Mouse (Mus musculus) layer of hippocampus, adult 9-11 months (tissue): ENCODE results near the gene Zfp398.
"Not testable (repeated sequence)": the region's sequence is repeated elsewhere in the genome, so short reads cannot be mapped to it uniquely, and the experiment has no call there.

Source experiments
- DNase-seq: peaks from one replicate; pipeline ENCODE4 v3.0.0; 2022

The Zfp398 gene

DNA sequence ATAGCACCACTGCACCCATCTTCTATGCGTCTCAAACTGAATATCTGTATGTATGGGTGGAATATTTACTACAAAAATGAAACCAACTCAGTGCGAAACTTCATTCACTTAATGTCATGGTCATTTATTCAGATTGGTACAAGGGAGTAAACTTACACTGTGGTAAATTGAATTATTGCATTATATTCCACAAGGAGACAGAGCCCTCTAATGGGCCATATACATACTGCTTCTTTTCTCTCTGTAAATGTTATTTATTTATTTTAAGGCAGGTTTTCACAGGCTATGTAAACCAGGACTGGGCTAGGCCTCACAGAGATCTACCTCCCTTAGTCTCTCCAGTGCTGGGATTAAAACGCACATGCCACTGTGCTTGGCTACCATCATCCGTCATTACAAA, 8.0 kb upstream of the Zfp398 start:
- no peak for DNase-seq

DNA sequence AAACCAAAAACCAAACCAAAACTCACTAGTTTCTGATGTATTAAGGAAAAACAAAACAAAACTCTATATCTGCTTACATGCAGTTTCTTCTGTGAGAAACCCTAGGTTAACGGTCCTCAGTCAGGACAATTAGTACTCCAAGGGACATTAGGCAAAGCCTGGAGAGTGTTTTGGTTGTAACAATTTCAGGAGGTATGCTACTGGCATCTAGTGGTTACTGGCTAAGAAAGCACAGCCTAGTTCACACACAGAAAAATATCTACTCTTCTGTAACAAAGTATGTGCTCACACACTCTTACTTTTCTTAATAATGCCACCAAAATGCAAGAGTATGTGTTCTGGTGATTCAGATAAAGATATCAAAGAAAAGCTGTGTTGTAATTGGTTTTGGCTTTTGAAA, 6.5 kb upstream of the Zfp398 start:
- DNase-seq = no peak

DNA sequence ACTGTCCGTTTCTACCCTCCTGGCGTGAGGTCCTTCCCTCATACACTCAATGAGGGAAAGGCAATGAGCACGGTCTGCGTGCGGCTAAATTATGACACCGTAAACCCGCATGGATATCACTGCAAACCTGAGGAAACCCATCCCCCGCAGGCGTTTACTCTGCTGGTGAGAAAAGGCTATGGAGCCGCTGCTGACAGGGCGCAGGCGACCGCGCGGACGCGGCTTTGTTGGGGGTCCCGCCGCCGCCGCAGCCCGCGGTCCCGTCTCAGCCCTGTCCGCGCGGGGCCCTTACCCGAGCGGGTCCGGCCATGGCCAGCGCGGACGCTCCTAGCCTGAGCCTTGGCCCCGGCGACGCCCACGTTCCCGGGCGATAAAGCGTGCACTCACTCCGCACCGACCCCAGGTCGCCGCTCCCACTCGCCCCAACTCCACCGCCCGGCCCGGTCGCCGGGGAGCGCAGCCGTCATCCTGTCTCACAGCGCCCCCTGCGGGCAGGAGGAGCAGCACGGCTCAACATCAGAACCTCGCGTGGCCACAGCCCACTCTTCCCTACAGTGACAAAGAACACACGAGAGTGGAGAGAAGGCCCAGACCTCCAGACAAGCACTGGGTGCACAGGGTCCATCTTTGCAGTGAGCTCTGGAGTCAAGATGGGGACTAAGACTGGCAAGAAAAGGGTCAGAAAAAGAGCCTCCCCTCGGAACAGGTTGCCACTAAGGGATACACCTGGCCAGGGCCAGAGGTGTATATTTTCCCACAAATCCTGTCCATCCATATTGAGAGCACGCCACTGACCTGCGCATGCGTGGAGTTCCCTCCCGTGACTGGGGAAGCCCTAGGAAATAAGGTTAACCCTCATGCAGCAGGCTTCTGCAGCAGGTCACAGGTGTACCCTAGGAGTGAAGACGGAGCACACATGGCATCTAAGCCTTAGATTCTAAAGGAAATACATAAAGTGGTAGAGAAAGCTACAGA, 5.1 kb upstream of the Zfp398 start, which contains the start of gene Zfp786:
Zfp786 (minus strand) TSS at position 764 of the 975 bp plus-strand sequence.
- DNase-seq = peak; percentile 89

DNA sequence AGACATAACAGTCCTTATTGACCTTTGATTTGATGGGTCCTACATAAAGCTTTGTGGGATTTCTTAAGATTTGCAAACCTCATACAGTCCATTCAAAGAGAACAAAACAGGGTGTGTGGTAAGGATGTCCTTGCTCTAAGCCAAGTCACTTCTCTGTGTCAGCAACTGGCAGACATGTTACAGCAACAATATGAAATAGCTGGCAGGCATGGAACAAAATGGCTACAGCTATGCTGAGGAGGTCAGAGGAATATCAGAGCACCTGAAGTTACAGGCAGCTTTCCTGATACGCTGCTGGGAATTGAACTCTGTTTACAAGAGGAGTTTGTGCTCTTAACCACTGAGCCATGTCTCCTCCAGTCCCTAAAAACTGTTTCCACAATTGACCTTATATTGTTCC, 3.2 kb upstream of the Zfp398 start:
- no peak for DNase-seq

DNA sequence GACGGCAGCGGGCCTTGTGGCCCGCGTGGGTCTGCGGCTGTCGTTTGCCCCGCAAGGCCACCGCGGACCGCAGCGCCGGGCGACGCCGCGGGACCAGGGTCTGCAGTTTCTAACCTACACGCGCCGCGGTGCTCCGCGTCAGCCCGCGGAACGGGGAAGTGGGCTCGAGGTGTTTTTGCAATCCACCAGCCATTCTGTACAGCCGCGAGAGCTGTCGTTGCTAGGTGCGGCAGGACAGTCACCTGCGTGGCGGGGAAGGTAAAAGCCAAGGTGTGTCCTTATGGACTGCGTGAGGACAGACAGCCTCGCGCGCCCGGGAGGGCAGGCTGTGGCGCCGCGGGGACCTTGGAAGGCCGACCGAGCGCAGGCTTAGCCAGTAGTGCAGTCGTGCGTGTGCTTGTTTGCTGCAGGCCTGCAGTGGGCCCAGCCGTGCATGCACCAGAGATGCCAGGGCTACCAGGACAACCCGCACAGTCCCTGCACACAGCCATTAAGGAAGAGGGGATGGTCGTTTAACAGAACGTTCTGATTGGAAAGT, 592 bp downstream of the Zfp398 start:
- peak; percentile 28 for DNase-seq

DNA sequence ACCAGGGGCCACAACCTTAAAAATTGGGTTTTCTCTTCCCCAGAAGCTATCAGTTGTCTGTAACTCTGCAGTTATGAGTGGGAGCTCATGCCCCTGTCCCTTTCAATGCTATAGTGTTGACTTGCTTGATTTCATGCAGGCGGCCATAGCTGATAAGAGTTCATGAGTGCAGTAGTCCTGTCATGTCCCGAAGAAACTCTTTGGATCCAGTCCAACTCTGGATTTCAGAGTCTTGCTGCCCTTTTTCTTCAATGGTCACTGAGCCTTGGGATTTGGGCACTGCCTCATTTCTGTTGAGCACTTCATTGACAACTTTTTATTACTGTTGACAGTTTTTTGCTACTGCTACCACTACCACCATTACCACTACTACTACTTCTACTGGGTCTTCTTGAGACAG, 2.2 kb downstream of the Zfp398 start:
- no peak for DNase-seq

DNA sequence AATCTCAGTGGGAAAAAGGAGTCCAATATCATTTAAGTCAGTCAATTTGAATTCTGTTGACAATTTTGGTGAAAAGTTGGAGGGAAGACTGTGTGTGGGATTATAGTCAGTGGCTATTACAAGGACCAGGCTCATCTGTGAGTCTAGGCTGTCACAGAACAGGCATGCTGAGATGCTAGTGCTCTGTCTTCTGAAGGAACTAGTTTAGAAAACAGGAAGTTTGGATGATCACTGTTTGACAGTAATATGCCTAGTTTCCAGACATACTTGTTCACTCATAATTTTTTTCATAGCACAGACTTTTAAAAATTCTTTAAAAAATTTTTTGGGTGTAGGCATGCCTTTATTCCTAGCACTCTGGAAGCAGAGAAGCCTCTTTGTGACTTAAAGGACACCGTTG, 5.6 kb downstream of the Zfp398 start:
- DNase-seq = no peak

DNA sequence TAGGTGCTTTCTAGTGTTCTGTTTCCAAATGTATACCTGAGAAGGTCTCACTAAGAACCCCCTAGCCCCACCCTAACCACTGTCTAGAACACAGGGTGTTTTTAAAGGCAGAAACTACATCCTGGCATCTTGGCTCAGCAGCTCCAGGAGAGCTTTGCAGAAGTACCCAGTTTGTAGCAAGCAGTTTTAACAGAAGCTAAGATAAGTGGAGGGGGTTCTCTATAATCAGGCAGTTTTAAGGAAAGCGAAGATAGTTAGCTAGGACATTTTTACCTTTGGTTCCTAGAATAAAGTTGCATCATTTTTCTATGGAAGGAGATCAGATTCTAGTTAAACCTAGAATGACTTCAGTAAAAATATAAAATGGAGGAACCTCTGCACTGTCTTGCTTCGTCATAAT, 6.4 kb downstream of the Zfp398 start:
- DNase-seq = no peak

DNA sequence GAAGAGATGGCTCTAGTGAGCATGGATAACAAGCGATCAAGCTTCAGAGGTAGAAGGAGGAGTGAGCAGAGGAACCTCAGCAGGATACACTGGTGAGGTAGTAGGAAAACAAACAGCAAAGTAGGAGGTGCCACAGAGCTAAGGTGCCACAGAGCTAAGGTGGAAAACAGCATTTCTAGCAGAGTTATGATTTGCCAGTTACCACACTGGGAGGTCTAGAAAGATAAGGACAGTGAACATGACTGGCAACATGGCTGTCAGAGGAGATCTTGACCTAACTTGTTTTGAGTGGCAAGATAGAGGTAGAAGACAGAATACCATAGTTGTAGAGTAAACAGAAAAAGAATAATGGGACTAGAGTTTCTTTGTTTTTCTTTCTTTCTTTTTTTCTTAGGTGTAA, 6.9 kb downstream of the Zfp398 start:
- DNase-seq = no peak

DNA sequence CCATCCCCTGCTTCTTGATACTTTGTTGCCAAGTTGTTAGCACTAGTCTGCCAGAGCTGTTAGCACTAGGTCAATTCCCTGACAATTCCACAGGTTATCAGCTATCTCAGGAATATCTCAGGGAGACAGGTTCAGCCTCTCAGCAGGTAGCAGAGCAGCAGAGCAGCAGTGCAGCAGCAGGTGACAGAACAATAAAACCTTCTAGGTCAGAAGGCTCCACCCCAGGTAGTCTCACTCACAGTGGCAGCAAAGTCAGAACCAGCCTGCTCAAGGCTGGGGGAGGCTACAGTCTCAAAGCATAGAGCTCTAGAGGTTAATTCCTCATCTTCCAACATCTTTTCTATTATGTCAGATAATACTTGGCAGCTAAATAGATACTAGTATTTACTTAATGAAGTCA, 10.3 kb downstream of the Zfp398 start:
- no peak for DNase-seq

DNA sequence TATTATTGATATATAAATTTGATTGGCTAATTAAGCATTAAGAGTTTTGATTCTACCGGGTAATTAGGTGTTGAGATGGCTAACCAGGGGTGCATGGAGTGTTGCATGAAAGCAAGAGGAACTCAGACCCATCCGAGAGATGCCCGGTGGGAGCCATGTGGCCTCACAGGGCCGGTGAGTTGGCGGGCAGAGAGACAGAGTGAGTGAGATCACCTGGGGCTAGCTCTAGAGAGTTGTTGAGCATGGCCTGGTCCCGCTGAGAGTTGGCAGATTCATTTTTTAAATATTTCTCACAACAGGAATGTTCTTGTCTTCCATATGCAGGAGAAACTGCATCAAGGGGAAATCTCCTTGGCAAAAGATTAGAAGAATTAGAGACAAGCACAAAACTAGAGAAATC, 21.8 kb downstream of the Zfp398 start:
- DNase-seq = no peak

DNA sequence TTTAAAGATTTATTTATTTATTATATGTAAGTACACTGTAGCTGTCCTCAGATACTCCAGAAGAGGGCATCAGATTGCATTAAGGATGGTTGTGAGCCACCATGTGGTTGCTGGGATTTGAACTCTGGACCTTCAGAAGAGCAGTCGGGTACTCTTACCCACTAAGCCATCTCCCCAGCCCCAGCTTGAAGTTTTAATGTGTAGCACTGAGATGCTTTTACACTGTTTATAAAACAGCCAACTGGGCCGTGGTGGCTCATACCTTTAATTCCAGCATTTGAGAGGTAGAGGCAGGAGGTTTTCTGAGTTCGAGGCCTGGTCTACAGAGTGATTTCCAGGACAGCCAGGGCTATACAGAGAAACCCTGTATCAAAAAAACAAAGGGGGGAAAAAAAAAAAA, 22.3 kb downstream of the Zfp398 start:
- not testable (repeated sequence) for DNase-seq

DNA sequence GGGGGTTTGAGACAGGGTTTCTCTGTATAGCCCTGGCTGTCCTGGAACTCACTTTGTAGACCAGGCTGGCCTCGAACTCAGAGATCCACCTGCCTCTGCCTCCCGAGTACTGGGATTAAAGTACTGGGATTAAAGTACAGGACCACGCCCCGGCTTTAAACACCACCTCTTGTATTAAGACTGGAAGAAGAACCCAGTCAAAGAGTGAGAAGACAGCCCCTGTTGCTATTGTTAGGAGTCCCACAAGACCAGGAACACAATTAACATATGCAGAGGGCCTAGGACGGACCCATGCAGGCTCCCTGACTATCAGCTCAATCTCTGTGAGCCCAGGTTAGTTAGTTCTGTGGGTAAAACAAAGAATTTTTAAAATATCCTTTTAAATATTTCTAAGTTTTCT, 36.8 kb downstream of the Zfp398 start:
- no peak for DNase-seq

DNA sequence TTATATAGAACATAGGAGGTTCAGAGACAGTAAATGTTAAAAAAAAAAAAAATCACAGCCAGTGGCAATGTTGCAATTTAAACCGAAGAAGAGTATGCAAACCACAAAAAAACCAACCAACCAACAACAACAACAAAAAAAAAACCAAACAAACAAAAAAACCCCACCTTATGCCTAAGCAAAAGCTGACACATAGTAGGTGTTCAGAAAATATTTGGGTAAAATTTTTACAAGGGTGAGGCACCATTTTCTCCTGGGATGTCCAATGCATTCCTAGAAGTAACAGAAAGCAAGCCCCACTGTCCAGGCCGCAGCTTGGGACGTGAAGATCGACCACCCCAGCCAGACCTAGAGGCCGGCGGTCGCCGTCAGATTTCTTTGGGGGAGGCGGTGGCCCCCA, 41.6 kb downstream of the Zfp398 start, which contains the start of gene Zfp282:
Zfp282 (plus strand) TSS at position 147 of the 400 bp plus-strand sequence.
- DNase-seq = no peak

DNA sequence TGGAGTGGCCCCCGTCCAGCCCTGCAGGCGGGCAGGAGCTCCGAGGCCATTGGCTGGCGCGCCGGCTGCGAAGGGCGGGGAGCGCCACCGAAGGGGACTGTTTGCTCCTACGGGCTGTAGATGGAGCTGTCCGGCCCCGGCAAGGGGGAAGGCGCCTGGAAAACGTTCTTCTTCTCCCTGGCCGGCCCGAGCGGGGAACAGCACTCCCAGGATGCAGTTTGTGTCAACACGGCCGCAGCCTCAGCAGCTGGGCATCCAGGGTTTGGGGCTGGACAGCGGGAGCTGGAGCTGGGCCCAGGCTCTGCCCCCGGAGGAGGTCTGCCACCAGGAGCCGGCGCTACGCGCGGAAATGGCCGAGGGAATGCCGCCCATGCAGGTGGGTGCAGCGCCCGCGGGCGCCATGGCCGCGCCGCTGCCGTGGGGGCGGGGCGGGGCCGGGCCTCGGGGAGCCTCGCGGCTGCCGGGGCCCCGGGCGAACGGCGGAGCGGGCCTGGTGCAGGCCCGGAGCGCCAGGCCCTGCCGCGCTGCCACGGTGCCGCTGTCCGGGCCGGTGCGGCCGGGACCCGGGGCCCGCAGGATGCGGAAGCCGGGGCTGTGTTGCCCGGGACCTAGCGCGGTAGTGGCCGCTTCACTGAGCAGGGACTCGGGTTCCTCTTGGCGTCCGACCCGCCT, 42.1 kb downstream of the Zfp398 start:
- DNase-seq = peak; percentile 90

DNA sequence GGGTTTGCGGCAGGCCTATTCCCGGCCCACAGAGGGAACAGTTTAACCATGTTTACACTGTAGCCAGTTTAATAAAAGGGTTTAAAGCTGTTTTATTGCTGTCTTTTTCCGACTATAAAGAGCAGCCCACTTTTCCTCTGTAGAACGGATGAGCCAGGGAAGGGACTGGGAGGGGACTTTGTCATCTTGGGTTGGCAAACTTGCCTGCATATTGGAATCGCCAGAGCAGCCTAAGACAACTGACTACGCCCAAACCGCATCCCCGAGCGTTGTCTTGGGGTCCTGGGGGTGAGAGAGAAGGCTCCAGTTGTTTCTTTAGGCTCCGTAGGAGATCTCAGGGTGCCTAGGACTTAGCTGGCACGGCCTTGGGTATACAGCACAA, 42.7 kb downstream of the Zfp398 start:
- DNase-seq = no peak

DNA sequence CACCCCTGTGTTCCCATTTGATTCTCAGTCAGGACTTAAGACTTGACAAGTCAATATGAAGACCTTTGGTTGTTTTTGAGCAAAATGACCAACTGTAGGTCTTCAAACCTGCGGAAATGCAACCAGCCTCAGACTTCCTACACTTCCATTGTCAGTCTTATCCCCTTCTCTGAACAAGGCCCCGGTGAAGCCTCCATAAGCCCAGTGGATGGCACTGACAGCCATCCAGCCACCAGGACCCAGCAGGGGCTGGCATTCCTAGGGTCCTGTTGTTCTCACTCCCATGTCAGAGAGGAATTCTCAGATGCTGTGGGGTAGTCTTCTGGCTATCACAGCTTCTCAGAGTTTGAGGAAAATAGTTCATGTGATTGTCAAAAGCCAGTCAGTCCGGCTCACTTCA, 43.1 kb downstream of the Zfp398 start:
- DNase-seq = no peak

DNA sequence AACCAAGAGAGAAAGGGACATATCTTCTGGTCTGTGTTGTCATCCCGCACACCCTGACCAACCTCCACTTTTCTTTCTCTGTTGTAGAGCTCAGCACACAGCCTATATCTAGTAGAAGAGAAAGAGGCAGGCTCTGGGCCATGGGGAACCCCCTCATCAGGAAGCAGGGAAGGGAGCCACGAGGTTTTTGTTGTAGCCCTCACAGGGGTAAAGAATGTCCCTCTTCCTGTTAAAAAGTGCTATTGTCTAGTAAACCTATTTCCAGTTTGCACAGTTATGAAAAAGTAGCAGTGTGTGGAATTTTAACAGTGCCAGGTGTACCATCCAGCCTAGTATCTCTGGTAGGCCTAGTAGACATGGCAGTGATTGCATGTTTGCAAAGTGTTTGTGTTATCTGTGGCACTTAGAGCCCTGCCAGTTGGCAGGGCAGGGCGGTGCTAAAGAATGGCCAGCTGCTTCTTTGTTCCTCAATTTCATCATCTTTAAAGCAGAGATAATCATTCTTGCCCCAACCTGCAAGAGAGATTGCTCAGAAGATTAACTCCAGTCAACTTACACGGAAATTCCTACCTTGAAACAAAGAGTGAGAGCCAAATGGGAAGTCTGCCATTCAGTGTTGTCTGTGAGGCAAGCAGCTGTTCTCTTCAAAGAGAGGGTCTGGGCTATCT, 43.7 kb downstream of the Zfp398 start:
- no peak for DNase-seq

DNA sequence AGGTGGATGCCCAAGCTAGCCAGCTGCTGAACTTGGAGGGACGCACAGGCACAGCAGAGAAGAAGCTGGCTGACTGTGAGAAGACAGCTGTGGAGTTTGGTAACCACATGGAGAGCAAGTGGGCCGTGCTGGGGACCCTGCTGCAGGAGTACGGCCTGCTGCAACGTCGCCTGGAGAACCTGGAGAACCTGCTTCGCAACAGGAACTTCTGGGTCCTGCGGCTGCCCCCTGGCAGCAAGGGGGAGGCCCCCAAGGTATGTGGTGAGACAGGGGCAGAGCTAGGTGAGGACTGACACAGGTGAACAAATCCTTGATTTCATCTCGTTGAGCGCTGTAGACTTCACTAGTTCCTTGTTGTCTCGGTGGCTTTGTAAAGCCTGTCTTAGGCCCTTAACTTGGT, 44.7 kb downstream of the Zfp398 start:
- DNase-seq = no peak

DNA sequence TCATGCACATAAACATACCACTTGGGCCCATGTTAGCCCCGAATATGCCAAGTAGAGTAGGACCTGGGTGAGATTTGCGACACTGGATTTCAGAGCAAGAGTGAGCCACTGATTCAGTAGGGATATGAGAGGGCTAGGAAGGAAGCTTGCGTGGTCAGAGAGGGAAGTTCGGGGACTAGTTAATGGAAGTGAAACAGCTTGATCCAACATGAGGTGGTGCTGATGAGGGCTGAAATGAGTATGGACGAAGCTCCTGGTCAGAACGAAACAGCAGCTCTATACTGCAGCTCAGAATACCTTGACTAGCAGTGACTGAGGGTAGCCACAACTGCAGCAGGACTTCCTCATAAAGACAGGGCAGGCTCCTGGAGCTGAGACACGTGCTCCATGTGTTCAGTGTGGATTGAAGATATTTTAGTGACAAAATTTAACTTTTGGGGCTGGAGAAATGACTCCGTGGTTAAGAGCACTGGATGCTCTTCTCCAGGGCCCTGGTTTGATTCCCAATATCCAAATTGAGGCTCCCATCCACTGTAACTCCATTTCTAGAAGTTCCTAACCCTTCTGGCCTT, 53.4 kb downstream of the Zfp398 start:
- DNase-seq = no peak

DNA sequence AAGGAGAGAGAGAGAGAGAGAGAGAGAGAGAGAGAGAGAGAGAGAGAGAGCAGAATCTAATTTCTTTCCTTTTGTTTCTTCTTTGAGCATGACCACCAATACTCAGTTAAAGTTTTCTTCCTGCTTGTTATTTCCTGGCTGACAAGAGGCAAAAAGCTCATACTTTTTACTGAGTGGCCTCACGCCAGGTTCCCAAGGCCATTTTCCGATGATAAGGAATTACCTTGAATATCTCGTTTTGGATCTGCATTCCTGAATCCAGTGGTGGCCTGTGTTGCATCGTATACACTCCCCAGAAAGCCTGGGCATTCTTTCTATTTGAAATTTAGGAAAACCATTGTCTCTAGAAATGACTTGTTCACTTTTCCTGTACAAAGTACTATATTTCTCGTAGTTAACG, 64.0 kb downstream of the Zfp398 start:
- DNase-seq = no peak

DNA sequence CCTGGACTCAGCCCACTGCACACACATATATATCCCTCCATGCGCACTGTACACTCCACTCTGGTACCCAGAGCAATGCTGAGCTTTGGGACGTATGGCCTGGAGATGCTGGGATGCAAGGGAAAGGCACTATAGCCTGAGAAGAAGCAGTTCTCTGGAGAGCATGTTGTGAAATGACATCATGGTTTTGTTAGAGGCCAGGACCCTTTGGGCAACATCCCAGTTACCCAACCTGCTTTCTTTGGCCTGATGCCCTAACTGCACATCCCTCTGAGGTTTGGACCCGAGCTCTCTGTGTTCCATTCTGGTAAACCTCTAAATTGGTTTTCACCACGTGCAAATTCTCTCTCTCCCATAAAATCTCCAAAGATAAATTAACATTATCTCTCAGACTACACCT, 68.1 kb downstream of the Zfp398 start:
- no peak for DNase-seq

DNA sequence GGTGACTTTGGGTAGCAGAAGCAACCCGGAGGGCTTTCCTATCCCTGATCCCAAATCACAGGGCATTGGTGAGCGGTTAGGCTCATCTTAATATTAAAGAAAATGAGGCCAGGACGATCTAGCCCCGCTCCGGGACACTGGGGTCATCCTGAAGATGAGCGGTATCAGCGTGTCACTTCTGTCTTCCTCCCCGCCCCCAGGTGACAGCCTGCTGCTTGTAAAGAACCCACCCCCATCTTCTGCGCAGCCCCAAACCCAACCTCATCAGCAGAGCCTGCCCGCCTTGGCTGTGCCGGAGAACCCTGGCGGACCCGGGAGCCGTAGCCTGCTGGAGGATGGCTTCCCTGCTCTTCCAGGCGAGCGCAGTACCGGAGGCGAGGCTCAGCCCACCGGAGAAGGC, 68.9 kb downstream of the Zfp398 start:
- no peak for DNase-seq
